Comparison of ENCODE assay signal across 11 mouse cellular contexts in genomic region chr4:105169826-105170810, GRCm38 (mm10). TPM values are rescaled to one million over a fixed set of nuclear protein-coding genes. Genes with fewer than 3 reads are reported as not detected.
DNase-seq lines count a peak whose midpoint lies in the region; ATAC-seq and TF ChIP-seq lines count a peak whose summit lies in the region.
"Had no signal": no experiment of that assay in that cellular context is flagged by ENCODE, and none has a peak within 500 bp of the region (broad histone marks: within the 10 kb centered on the region; RNA-seq: fewer than 3 reads in every experiment).

No protein-coding gene starts in this region.

- intact Hi-C loops in left cerebral cortex, adult 2 months (cut with DNase I) = no loop called here
- intact Hi-C loops in left cerebral cortex, postnatal 25 days (cut with DNase I) = no loop called here
- intact Hi-C loops in left cerebral cortex, postnatal 36 days (cut with DNase I) = no loop called here

- ATAC-seq in forebrain, embryonic 12.5 days (ENCODE audit: low FRiP score) = peak; percentile 62
- peak; percentile 69; the same call in 1 of the 2 replicates for ATAC-seq in kidney, embryonic 14.5 days (ENCODE audit: low FRiP score, low TSS enrichment)
- ATAC-seq in neural tube, embryonic 11.5 days (ENCODE audit: insufficient read depth, low FRiP score, low TSS enrichment) = peak; percentile 48; the same call in 1 of the 2 replicates
- no peak for ATAC-seq in stomach, postnatal 0 days (ENCODE audit: low FRiP score, low TSS enrichment)
- ATAC-seq: inflammation-experienced regulatory T-cells, adult 6 months had no signal

- no peak overlapping the region for H3K4me3 ChIP-seq in left cerebral cortex, adult 2 months
- 0 out of 2 replicates have a peak overlapping the region, but pooled peaks have one; percentile 7 for H3K4me3 ChIP-seq in forebrain, embryonic 12.5 days (replicated peaks)
- no peak overlapping the region for H3K4me3 ChIP-seq in kidney, embryonic 14.5 days (ENCODE audit: low read length)
- H3K4me3 ChIP-seq in neural tube, embryonic 11.5 days (ENCODE audit: low read depth, low read length) = no peak overlapping the region
- H3K4me3 ChIP-seq in heart, embryonic 10.5 days = no peak overlapping the region
- H3K4me3 ChIP-seq in stomach, postnatal 0 days (ENCODE audit: low read depth, low read length) = no peak overlapping the region
- H3K4me3 ChIP-seq: liver, embryonic 15.5 days had no signal

- 11% methylated on average over 16 of the region's 16 CpGs for WGBS in forebrain, embryonic 12.5 days
- WGBS in kidney, embryonic 14.5 days = 50% methylated on average over 16 of the region's 16 CpGs
- 39% methylated on average over 16 of the region's 16 CpGs for WGBS in neural tube, embryonic 11.5 days
- 61% methylated on average over 16 of the region's 16 CpGs for WGBS in heart, embryonic 10.5 days
- 73% methylated on average over 16 of the region's 16 CpGs for WGBS in stomach, postnatal 0 days

- DNase-seq in left cerebral cortex, adult 2 months (ENCODE audit: extremely low spot score in 1 of 2, low spot score in 2 of 2) = no peak
- no peak for DNase-seq in left cerebral cortex, postnatal 25 days (ENCODE audit: low spot score in 2 of 2)
- DNase-seq in neural tube, embryonic 11.5 days (ENCODE audit: low spot score) = peak; percentile 46
- DNase-seq in left cerebral cortex, postnatal 36 days (ENCODE audit: low spot score in 2 of 2) = no peak
- no peak for DNase-seq in heart, embryonic 10.5 days (ENCODE audit: low spot score)
- DNase-seq in stomach, postnatal 0 days (ENCODE audit: low spot score) = no peak
- DNase-seq: cerebellum, postnatal 10 days had no signal

- TF ChIP-seq CTCF in left cerebral cortex, adult 2 months (IDR thresholded peaks at IDR 0.05) = no peak
- TF ChIP-seq CTCF in stomach, postnatal 0 days (IDR thresholded peaks at IDR 0.05; ENCODE audit: low read depth) = no peak

- H3K4me1 ChIP-seq in forebrain, embryonic 12.5 days = peaks cover 59% of the 10 kb centered on the region
- H3K4me1 ChIP-seq in kidney, embryonic 14.5 days (ENCODE audit: control insufficient read depth, insufficient read depth, low read length) = peaks cover 22% of the 10 kb centered on the region; the same call in 1 of the 2 replicates
- H3K4me1 ChIP-seq in neural tube, embryonic 11.5 days (ENCODE audit: control insufficient read depth, insufficient read depth, low read length) = peaks cover 23% of the 10 kb centered on the region; the same call in 1 of the 2 replicates
- H3K4me1 ChIP-seq in heart, embryonic 10.5 days = peaks cover 19% of the 10 kb centered on the region
- H3K4me1 ChIP-seq in stomach, postnatal 0 days (replicated peaks; ENCODE audit: control insufficient read depth, insufficient read depth) = no peaks in the 10 kb centered on the region

- H3K27me3 ChIP-seq in forebrain, embryonic 12.5 days = no peaks in the 10 kb centered on the region
- no peaks in the 10 kb centered on the region for H3K27me3 ChIP-seq in kidney, embryonic 14.5 days (ENCODE audit: control insufficient read depth, insufficient read depth, low read length)
- H3K27me3 ChIP-seq in neural tube, embryonic 11.5 days (ENCODE audit: control insufficient read depth, insufficient read depth, low read length) = no peaks in the 10 kb centered on the region
- H3K27me3 ChIP-seq in heart, embryonic 10.5 days (ENCODE audit: insufficient read depth, poor library complexity, severe bottlenecking) = no peaks in the 10 kb centered on the region
- H3K27me3 ChIP-seq in stomach, postnatal 0 days (ENCODE audit: control insufficient read depth, insufficient read depth, low read length) = no peaks in the 10 kb centered on the region
- H3K27me3 ChIP-seq: liver, embryonic 15.5 days had no signal

- H3K4me2 ChIP-seq in forebrain, embryonic 12.5 days = peak overlapping the region; percentile 45
- H3K4me2 ChIP-seq in kidney, embryonic 14.5 days (replicated peaks; ENCODE audit: low read depth, low read length) = no peak overlapping the region
- peak overlapping the region; percentile 20; the same call in 1 of the 2 replicates for H3K4me2 ChIP-seq in neural tube, embryonic 11.5 days (ENCODE audit: low read depth)
- H3K4me2 ChIP-seq in stomach, postnatal 0 days (replicated peaks; ENCODE audit: low read depth) = no peak overlapping the region
- H3K4me2 ChIP-seq: liver, embryonic 15.5 days had no signal

- TF ChIP-seq EP300 in stomach, postnatal 0 days (optimal IDR thresholded peaks at IDR 0.05) = no peak

- peak overlapping the region; percentile 47 for H3K27ac ChIP-seq in left cerebral cortex, adult 2 months
- peak overlapping the region; percentile 94 for H3K27ac ChIP-seq in forebrain, embryonic 12.5 days
- H3K27ac ChIP-seq in kidney, embryonic 14.5 days (ENCODE audit: low read depth, low read length) = peak overlapping the region; percentile 67; the same call in 1 of the 2 replicates
- H3K27ac ChIP-seq in neural tube, embryonic 11.5 days (ENCODE audit: low read depth, low read length) = peak overlapping the region; percentile 87
- H3K27ac ChIP-seq in heart, embryonic 10.5 days = no peak overlapping the region
- H3K27ac ChIP-seq in stomach, postnatal 0 days (replicated peaks) = no peak overlapping the region
- H3K27ac ChIP-seq: liver, embryonic 15.5 days had no signal

- H3K36me3 ChIP-seq in forebrain, embryonic 12.5 days (replicated peaks) = peaks cover 9% of the 10 kb centered on the region
- 0 out of 2 replicates have a peak, but pooled peaks cover 2% of the 10 kb centered on the region for H3K36me3 ChIP-seq in kidney, embryonic 14.5 days (ENCODE audit: control insufficient read depth, insufficient read depth, low read length)
- H3K36me3 ChIP-seq in neural tube, embryonic 11.5 days (ENCODE audit: control insufficient read depth, insufficient read depth, low read length) = no peaks in the 10 kb centered on the region
- peaks cover 10% of the 10 kb centered on the region; the same call in 1 of the 2 replicates for H3K36me3 ChIP-seq in heart, embryonic 10.5 days
- H3K36me3 ChIP-seq in stomach, postnatal 0 days (ENCODE audit: control insufficient read depth, insufficient read depth, low read length) = peaks cover 3% of the 10 kb centered on the region; the same call in 1 of the 2 replicates
- H3K36me3 ChIP-seq: liver, embryonic 15.5 days had no signal

- no peaks in the 10 kb centered on the region for H3K9me3 ChIP-seq in forebrain, embryonic 12.5 days
- no peaks in the 10 kb centered on the region for H3K9me3 ChIP-seq in kidney, embryonic 14.5 days (ENCODE audit: control insufficient read depth, low read length)
- no peaks in the 10 kb centered on the region for H3K9me3 ChIP-seq in neural tube, embryonic 11.5 days (ENCODE audit: control insufficient read depth, low read length)
- H3K9me3 ChIP-seq in heart, embryonic 10.5 days = no peaks in the 10 kb centered on the region
- no peaks in the 10 kb centered on the region for H3K9me3 ChIP-seq in stomach, postnatal 0 days (ENCODE audit: control insufficient read depth, low read length)
- H3K9me3 ChIP-seq: liver, embryonic 15.5 days had no signal

- H3K9ac ChIP-seq in forebrain, embryonic 12.5 days = no peak overlapping the region; the same call in 1 of the 2 replicates
- no peak overlapping the region for H3K9ac ChIP-seq in kidney, embryonic 14.5 days (ENCODE audit: low read depth, low read length)
- no peak overlapping the region for H3K9ac ChIP-seq in neural tube, embryonic 11.5 days (ENCODE audit: low read length)
- no peak overlapping the region for H3K9ac ChIP-seq in stomach, postnatal 0 days (ENCODE audit: low read length)
- H3K9ac ChIP-seq: liver, embryonic 15.5 days had no signal

RNA-seq across cellular contexts. Expression of gene Plpp3, which starts 13.0 kb away (rescaled TPM):
- 100 to 1,000 TPM; 153 to 180 TPM for total RNA-seq in left cerebral cortex, adult 2 months (2021)
- total RNA-seq in left cerebral cortex, postnatal 25 days (2021) = 100 to 1,000 TPM; 163 to 170 TPM
- 84.9 and 90.4 TPM in 2 replicates for polyA plus RNA-seq in forebrain, embryonic 12.5 days (2016; fragmentation: Nextera tagmentation; extraction: Ambion mirVana)
- polyA plus RNA-seq in kidney, embryonic 14.5 days (2014; fragmentation: Nextera tagmentation; extraction: Ambion mirVana) = 41.6 and 53.0 TPM in 2 replicates
- polyA plus RNA-seq in neural tube, embryonic 11.5 days (2014; fragmentation: Nextera tagmentation; extraction: Ambion mirVana) = 48.3 and 48.9 TPM in 2 replicates
- 100 to 1,000 TPM; 153 to 173 TPM for total RNA-seq in left cerebral cortex, postnatal 36 days (2021)
- 22.9 and 38.5 TPM in 2 replicates for polyA plus RNA-seq in heart, embryonic 10.5 days (2016; fragmentation: Nextera tagmentation; extraction: Ambion mirVana)
- polyA plus RNA-seq in stomach, postnatal 0 days (2015; fragmentation: Nextera tagmentation; extraction: Ambion mirVana) = 60.2 and 64.4 TPM in 2 replicates

Comparison
In these comparisons a context has a peak if more than half of its experiments do, and no peak if none do; other contexts are left out.
1. H3K27ac ChIP-seq: peak in left cerebral cortex, adult 2 months (single experiment), forebrain, embryonic 12.5 days (single experiment), kidney, embryonic 14.5 days (single experiment) and neural tube, embryonic 11.5 days (single experiment); none in heart, embryonic 10.5 days (single experiment) and stomach, postnatal 0 days (single experiment).
2. H3K4me2 ChIP-seq: peak in forebrain, embryonic 12.5 days (single experiment) and neural tube, embryonic 11.5 days (single experiment); none in kidney, embryonic 14.5 days (single experiment) and stomach, postnatal 0 days (single experiment).